Mouse (Mus musculus): ENCODE data around the gene Mrps35. TPM values are rescaled to one million over a fixed set of nuclear protein-coding genes. Genes with fewer than 3 reads are reported as not detected.

Mrps35 gene
- polyA plus RNA-seq, 1 experiment = 29.8 TPM

GRCm38 (mm10) chr6:147106716-147107115 lies 64.2 kb downstream of the Mrps35 start:
- no peak for DNase-seq (ENCODE audit: low read depth)
- TF ChIP-seq CTCF (IDR thresholded peaks at IDR 0.05; ENCODE audit: borderline replicate concordance, extremely low read depth, insufficient read depth, insufficient read length) (no peak), POLR2A (IDR thresholded peaks at IDR 0.05; ENCODE audit: borderline replicate concordance, extremely low read depth, insufficient read depth, insufficient read length, poor library complexity, severe bottlenecking) (no peak)

GRCm38 (mm10) chr6:147109283-147109682 lies 66.7 kb downstream of the Mrps35 start:
- DNase-seq (ENCODE audit: low read depth) = no peak
- no peak for TF ChIP-seq CTCF (IDR thresholded peaks at IDR 0.05; ENCODE audit: borderline replicate concordance, extremely low read depth, insufficient read depth, insufficient read length)
- no peak for TF ChIP-seq POLR2A (IDR thresholded peaks at IDR 0.05; ENCODE audit: borderline replicate concordance, extremely low read depth, insufficient read depth, insufficient read length, poor library complexity, severe bottlenecking)

GRCm38 (mm10) chr6:147116579-147116978 lies 74.0 kb downstream of the Mrps35 start:
- DNase-seq (ENCODE audit: low read depth) = peak; percentile 78
- no peak for TF ChIP-seq POLR2A (IDR thresholded peaks at IDR 0.05; ENCODE audit: borderline replicate concordance, extremely low read depth, insufficient read depth, insufficient read length, poor library complexity, severe bottlenecking)
- TF ChIP-seq CTCF (IDR thresholded peaks at IDR 0.05; ENCODE audit: borderline replicate concordance, extremely low read depth, insufficient read depth, insufficient read length) = peak; percentile 81

GRCm38 (mm10) chr6:147117764-147118163 lies 75.2 kb downstream of the Mrps35 start:
- TF ChIP-seq POLR2A (IDR thresholded peaks at IDR 0.05; ENCODE audit: borderline replicate concordance, extremely low read depth, insufficient read depth, insufficient read length, poor library complexity, severe bottlenecking) = no peak
- no peak for TF ChIP-seq CTCF (IDR thresholded peaks at IDR 0.05; ENCODE audit: borderline replicate concordance, extremely low read depth, insufficient read depth, insufficient read length)
- no peak for DNase-seq (ENCODE audit: low read depth)

- no peak for DNase-seq (ENCODE audit: low read depth)
- TF ChIP-seq POLR2A (IDR thresholded peaks at IDR 0.05; ENCODE audit: borderline replicate concordance, extremely low read depth, insufficient read depth, insufficient read length, poor library complexity, severe bottlenecking) = no peak
- TF ChIP-seq CTCF (IDR thresholded peaks at IDR 0.05; ENCODE audit: borderline replicate concordance, extremely low read depth, insufficient read depth, insufficient read length) = no peak
Observed at GRCm38 (mm10) chr6:147118190-147118589, 75.6 kb downstream of the Mrps35 start.

GRCm38 (mm10) chr6:147121320-147121719 lies 78.8 kb downstream of the Mrps35 start:
- TF ChIP-seq POLR2A (IDR thresholded peaks at IDR 0.05; ENCODE audit: borderline replicate concordance, extremely low read depth, insufficient read depth, insufficient read length, poor library complexity, severe bottlenecking) (no peak), CTCF (IDR thresholded peaks at IDR 0.05; ENCODE audit: borderline replicate concordance, extremely low read depth, insufficient read depth, insufficient read length) (no peak)
- DNase-seq (ENCODE audit: low read depth) = no peak

Other genes starting within 250 kb of the Mrps35 start
- gene Arntl2, start 246.7 kb upstream of the Mrps35 start, polyA plus RNA-seq (2012; rRNA removed) = 4.6 and 5.8 TPM in 2 replicates
- gene Smco2, start 192.7 kb upstream of the Mrps35 start, polyA plus RNA-seq (2012; rRNA removed) = not detected in 2 replicates
- gene Ppfibp1, start 154.3 kb upstream of the Mrps35 start, polyA plus RNA-seq (2012; rRNA removed) = 10.1 and 15.1 TPM in 2 replicates
- gene 1700034J05Rik, start 88.3 kb upstream of the Mrps35 start, polyA plus RNA-seq (2012; rRNA removed) = not detected in 2 replicates
- 0.58 and 0.66 TPM in 2 replicates for gene Rep15, start 10.2 kb upstream of the Mrps35 start, polyA plus RNA-seq (2012; rRNA removed)
- 0.35 and 0.59 TPM in 2 replicates for gene Mansc4, start 44.3 kb downstream of the Mrps35 start, polyA plus RNA-seq (2012; rRNA removed)
- gene Klhl42, start 48.6 kb downstream of the Mrps35 start, polyA plus RNA-seq (2012; rRNA removed) = 10.9 and 13.0 TPM in 2 replicates
- 1.6 and 3.2 TPM in 2 replicates for gene Pthlh, start 221.4 kb downstream of the Mrps35 start, polyA plus RNA-seq (2012; rRNA removed)